Mouse (Mus musculus) brain, embryonic 14.5 days (tissue): ENCODE measurements at regions not wholly inside any gene's neighbourhood (a gene's known extent, or its start where the extent isn't known, plus 50 kb on each side); places are given as distances from the start of the nearest gene placed in this dataset.

Source experiments
- CTCF ChIP-seq: fragments of 200-500 bp; IDR thresholded peaks from 2 replicates; pipeline ENCODE4 v1.5.1; 2012; ENCODE audit warnings: inconsistent platforms, mild to moderate bottlenecking, moderate library complexity, borderline replicate concordance; ENCODE audit not compliant: insufficient read depth, insufficient read length; ENCODE audit errors: extremely low read depth
- POLR2A ChIP-seq: fragments of 200-500 bp; IDR thresholded peaks from 2 replicates; pipeline ENCODE4 v1.6.1; 2012; ENCODE audit warnings: mild to moderate bottlenecking, inconsistent platforms, borderline replicate concordance; ENCODE audit not compliant: poor library complexity, insufficient read depth, insufficient read length, severe bottlenecking; ENCODE audit errors: extremely low read depth

GRCm38 (mm10) chr8:104032179-104032578 lies 69.2 kb upstream of the Cdh5 start:
- TF ChIP-seq CTCF (peak; percentile 28; the same call in 1 of the 2 replicates), POLR2A (no peak)
